Mouse (Mus musculus) ES-Bruce4 (cell line): Measurements from ENCODE around the gene Rnf135.

Source experiments
- CTCF ChIP-seq: IDR thresholded peaks from one replicate; pipeline ENCODE4 v1.8.1; 2011; ENCODE audit warnings: low read depth, low read length
- EP300 ChIP-seq: IDR thresholded peaks from 2 replicates; pipeline ENCODE4 v1.6.1; 2011; ENCODE audit warnings: low read depth, low read length; ENCODE audit not compliant: insufficient read depth
- POLR2A ChIP-seq: IDR thresholded peaks from one replicate; pipeline ENCODE4 v1.8.1; 2011; ENCODE audit warnings: low read length; ENCODE audit not compliant: insufficient read depth

GRCm38 (mm10) chr11:80149412-80150023 is 34.1 kb upstream of the Rnf135 start:
- TF ChIP-seq CTCF, result no peak
- TF ChIP-seq POLR2A, result no peak
- TF ChIP-seq EP300, result no peak
